25 mouse cellular contexts compared by ENCODE assay signal in the genomic region with DNA sequence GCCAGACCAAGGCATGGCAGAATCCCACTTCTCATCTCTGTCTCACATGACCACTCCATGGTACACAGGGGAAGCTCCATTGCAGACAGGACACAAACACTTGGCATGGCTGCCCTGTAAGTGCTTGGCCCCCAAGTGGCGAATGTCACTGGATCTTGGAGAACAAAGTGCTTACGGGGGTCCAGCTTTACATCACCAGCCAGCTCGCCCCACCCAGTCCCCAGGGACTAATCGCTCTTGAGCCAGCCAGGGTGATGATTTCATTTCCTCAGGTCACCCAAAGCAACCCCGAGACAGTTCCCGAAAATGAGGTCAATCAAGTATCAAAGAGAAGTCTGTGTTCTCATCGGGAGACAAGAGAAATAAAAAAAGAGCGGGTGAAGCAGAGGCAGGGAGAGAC. TPM values are rescaled to one million over a fixed set of nuclear protein-coding genes. Genes with fewer than 3 reads are reported as not detected.
DNase-seq lines count a peak whose midpoint lies in the region; ATAC-seq lines count a peak whose summit lies in the region.
"Had no signal": no experiment of that assay in that cellular context is flagged by ENCODE, and none has a peak within 500 bp of the region (broad histone marks: within the 10 kb centered on the region; RNA-seq: fewer than 3 reads in every experiment).

No protein-coding gene starts in this region.

- no peaks in the 10 kb centered on the region for H3K36me3 ChIP-seq in heart, embryonic 10.5 days
- H3K36me3 ChIP-seq in liver, embryonic 11.5 days (ENCODE audit: control insufficient read depth, insufficient read depth, low read length) = no peaks in the 10 kb centered on the region
- H3K36me3 ChIP-seq: embryonic facial prominence, embryonic 12.5 days; hindbrain, embryonic 13.5 days; limb, embryonic 12.5 days; lung, embryonic 15.5 days had no signal

- H3K27me3 ChIP-seq in heart, embryonic 10.5 days (ENCODE audit: insufficient read depth, poor library complexity, severe bottlenecking) = no peaks in the 10 kb centered on the region
- H3K27me3 ChIP-seq in liver, embryonic 11.5 days (replicated peaks; ENCODE audit: control insufficient read depth, insufficient read depth, low read length) = no peaks in the 10 kb centered on the region
- H3K27me3 ChIP-seq: embryonic facial prominence, embryonic 12.5 days; hindbrain, embryonic 13.5 days; limb, embryonic 12.5 days; lung, embryonic 15.5 days had no signal

- ATAC-seq in liver, embryonic 11.5 days (replicated peaks; ENCODE audit: low FRiP score) = no peak
- ATAC-seq: forebrain, embryonic 14.5 days; intestine, postnatal 0 days; midbrain, embryonic 16.5 days; Patski had no signal

- no peak overlapping the region for H3K27ac ChIP-seq in heart, embryonic 10.5 days
- no peak overlapping the region for H3K27ac ChIP-seq in liver, embryonic 11.5 days (ENCODE audit: low read depth, low read length)
- H3K27ac ChIP-seq: embryonic facial prominence, embryonic 12.5 days; hindbrain, embryonic 13.5 days; left cerebral cortex, adult 2 months; limb, embryonic 12.5 days; lung, embryonic 15.5 days had no signal

- 82% methylated on average over 8 of the region's 8 CpGs for whole genome bisulfite sequencing in heart, embryonic 10.5 days
- 88% methylated on average over 8 of the region's 8 CpGs for WGBS in liver, embryonic 11.5 days

- H3K4me2 ChIP-seq in liver, embryonic 11.5 days = no peak overlapping the region
- H3K4me2 ChIP-seq: embryonic facial prominence, embryonic 12.5 days; hindbrain, embryonic 13.5 days; limb, embryonic 12.5 days; lung, embryonic 15.5 days; midbrain, embryonic 11.5 days had no signal

- peaks cover 8% of the 10 kb centered on the region; the same call in 1 of the 2 replicates for H3K4me1 ChIP-seq in heart, embryonic 10.5 days
- H3K4me1 ChIP-seq in liver, embryonic 11.5 days (replicated peaks; ENCODE audit: control insufficient read depth, insufficient read depth, low read length) = no peaks in the 10 kb centered on the region
- H3K4me1 ChIP-seq: embryonic facial prominence, embryonic 12.5 days; hindbrain, embryonic 13.5 days; limb, embryonic 12.5 days; lung, embryonic 15.5 days had no signal

- intact Hi-C loops in heart, postnatal 14 days (cut with DNase I) = no loop called here

- no peak overlapping the region for H3K9ac ChIP-seq in liver, embryonic 11.5 days (ENCODE audit: low read depth, low read length)
- H3K9ac ChIP-seq: embryonic facial prominence, embryonic 12.5 days; hindbrain, embryonic 13.5 days; limb, embryonic 12.5 days; lung, embryonic 15.5 days had no signal

- no peaks in the 10 kb centered on the region for H3K9me3 ChIP-seq in heart, embryonic 10.5 days
- no peaks in the 10 kb centered on the region for H3K9me3 ChIP-seq in liver, embryonic 11.5 days (ENCODE audit: control insufficient read depth, low read length)
- H3K9me3 ChIP-seq: embryonic facial prominence, embryonic 12.5 days; hindbrain, embryonic 13.5 days; limb, embryonic 12.5 days; lung, embryonic 15.5 days had no signal

- peak; percentile 30 to 47 for DNase-seq in heart, adult 18-20 months
- DNase-seq in heart, embryonic 10.5 days (ENCODE audit: low spot score) = no peak
- DNase-seq in gastrocnemius, postnatal 25 days = peak; percentile 47
- DNase-seq in heart, postnatal 14 days = peak; percentile 13 to 41
- DNase-seq in thymus, adult 18-20 months = no peak
- no peak for DNase-seq in liver, embryonic 11.5 days (ENCODE audit: low spot score)
- DNase-seq in ovary, postnatal 36 days (ENCODE audit: low spot score) = no peak
- DNase-seq: adrenal gland, postnatal 25 days; cerebellum, adult 11-12 months; cerebellum, adult 9-11 months; embryo, embryonic 11 days; kidney, postnatal 14 days; right cerebral cortex, adult 18-20 months; thymus, postnatal 4 days had no signal

- no peak overlapping the region for H3K4me3 ChIP-seq in heart, embryonic 10.5 days
- H3K4me3 ChIP-seq in liver, embryonic 11.5 days (ENCODE audit: low read depth, low read length) = no peak overlapping the region
- H3K4me3 ChIP-seq: embryonic facial prominence, embryonic 12.5 days; hindbrain, embryonic 13.5 days; left cerebral cortex, adult 2 months; limb, embryonic 12.5 days; lung, embryonic 15.5 days had no signal

RNA-seq across cellular contexts. Expression of gene Adgrd1, which starts 33.8 kb away (rescaled TPM):
- 1 to 10 TPM; 3.4 to 4.3 TPM for total RNA-seq in heart, adult 18-20 months (2021)
- polyA plus RNA-seq in heart, embryonic 10.5 days (2016; fragmentation: Nextera tagmentation; extraction: Ambion mirVana) = 0.11 and 0.26 TPM in 2 replicates
- total RNA-seq in gastrocnemius, postnatal 25 days (2021) = 1 to 10 TPM; 4.9 to 6.6 TPM
- 1 to 10 TPM; 6.7 to 7.3 TPM for total RNA-seq in heart, postnatal 14 days (2021)
- polyA plus RNA-seq in liver, embryonic 11.5 days (2014; fragmentation: Nextera tagmentation; extraction: Ambion mirVana) = not detected in 2 replicates
- total RNA-seq: megakaryocyte, adult 5-6 weeks had no signal
- polyA plus RNA-seq: limb, embryonic 12.5 days had no signal

Comparison
In these comparisons a context has a peak if more than half of its experiments do, and no peak if none do; other contexts are left out.
1. DNase-seq: peak in heart, adult 18-20 months (2 of 2), gastrocnemius, postnatal 25 days (single experiment) and heart, postnatal 14 days (2 of 2); none in heart, embryonic 10.5 days (single experiment), thymus, adult 18-20 months (0 of 2), liver, embryonic 11.5 days (single experiment) and ovary, postnatal 36 days (single experiment).